Mouse (Mus musculus) right cerebral cortex, postnatal 36 days (tissue): ENCODE data around the gene Fcor.
A peak's percentile ranks its signal among the peaks of the same experiment; 100 is the strongest.

ENCODE experiments used
- DNase-seq, 2 experiments: peaks; one replicate each; pipeline ENCODE4 v3.0.0; 2022; ENCODE audit warnings: low spot score in 2 of 2, mixed read lengths in 1 of 2

Fcor gene

DNA sequence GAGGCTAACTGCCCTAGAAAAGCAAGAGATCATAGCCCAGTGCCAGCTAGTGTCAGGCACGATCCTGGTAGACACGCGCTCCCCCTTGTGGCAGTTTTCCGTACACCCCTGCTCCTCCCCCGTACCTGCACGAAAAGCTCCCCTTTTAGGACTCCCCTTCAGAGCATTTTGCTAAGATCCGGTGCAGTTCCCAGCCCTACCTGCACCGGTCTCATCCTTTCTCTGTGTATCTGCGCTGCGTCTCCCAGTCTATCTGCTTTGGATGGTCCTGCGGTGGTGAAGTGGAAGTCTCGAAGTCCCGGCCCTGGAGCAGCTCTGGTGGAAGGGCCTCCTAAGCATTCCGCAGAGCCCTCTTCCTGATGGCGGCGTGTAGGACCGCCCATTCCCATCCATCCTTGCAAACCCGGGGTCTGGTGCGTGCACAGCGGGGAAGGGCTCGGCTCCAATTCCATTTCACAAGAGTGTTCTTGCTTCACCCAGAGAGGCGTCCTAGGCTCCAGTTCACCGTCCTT is at the start of gene Fcor:
Gene Fcor (minus strand): TSS at position 383 of the 512 bp plus-strand sequence.
- peak; percentile 74 to 83 for DNase-seq

- no peak for DNase-seq
Observed at GRCm38 (mm10) chr8:3721041-3721440, 48.9 kb upstream of the Fcor start.

GRCm38 (mm10) chr8:3720551-3720950 is 48.4 kb upstream of the Fcor start, which contains the start of gene Clec4g:
TSS of gene Clec4g (minus strand) at chr8:3720651.
- DNase-seq: no peak

DNA sequence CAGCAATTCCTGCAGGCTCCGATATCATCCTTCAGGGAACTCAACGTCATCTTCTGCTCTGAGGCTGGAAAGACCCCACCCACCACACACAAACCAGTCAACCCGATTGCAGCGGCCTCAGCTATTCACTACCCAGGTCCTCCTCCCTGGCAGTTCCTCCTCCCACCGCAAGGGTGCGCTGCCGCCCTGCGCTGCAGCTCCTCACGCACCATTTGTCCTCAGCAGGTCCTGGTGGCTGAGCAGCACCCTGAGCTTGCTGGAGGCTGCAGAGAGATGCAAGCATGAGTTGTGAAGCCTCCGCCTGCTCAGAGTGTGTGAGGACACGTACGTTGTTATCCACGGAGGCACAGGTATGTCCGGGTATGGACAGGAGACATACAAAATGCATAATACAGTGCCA is 46.4 kb upstream of the Fcor start:
- peak; percentile 26 to 51 for DNase-seq

DNA sequence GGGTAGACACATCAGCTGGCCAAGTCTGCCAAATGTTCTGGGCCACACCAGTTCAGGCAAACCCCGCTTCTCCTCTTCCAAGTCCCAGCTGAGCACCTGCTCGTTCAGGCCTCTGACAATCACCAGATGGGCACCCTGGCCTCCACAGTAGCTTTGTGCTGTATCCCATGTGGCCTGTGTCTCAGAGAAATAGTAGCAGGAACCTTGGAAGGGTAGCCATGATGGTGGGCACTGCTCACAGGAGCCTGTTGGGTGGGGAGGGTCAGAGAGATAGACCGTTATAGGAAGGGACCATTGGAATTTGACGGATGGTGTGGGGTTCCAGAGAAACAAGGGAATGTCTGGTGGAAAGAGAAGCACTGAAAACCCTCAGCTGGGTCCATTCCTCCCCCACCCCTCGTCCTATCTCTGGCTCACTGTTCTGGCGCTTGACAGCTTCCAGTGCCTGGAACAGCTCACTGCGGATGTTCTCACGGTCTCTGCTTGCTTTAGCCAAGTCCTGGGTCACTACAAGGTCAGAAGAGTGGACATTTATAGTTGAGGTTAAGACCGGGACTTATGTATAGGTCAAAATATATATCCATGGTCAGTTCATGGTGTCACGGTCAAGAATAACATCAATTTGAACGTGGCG is 45.3 kb upstream of the Fcor start:
- DNase-seq: no peak

DNA sequence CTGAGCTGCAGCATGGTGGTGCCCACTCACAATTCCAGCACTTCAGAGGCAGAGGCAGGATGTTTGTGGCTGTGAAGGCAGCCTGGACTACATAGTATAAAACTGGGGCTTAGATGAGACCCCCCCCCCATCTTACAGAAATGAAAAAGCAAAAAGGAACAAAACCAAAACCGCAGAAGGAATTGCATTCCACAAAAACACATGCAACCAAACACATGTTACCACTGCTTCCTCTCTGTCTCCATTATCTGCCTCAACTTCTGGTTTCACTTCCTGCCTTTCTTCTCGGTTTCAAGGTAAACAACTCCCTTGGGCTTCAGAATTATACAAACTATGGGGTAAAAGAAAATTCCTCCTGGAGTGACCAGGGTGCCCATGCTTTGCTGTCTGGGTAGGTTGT is 39.5 kb upstream of the Fcor start:
- DNase-seq: no peak

DNA sequence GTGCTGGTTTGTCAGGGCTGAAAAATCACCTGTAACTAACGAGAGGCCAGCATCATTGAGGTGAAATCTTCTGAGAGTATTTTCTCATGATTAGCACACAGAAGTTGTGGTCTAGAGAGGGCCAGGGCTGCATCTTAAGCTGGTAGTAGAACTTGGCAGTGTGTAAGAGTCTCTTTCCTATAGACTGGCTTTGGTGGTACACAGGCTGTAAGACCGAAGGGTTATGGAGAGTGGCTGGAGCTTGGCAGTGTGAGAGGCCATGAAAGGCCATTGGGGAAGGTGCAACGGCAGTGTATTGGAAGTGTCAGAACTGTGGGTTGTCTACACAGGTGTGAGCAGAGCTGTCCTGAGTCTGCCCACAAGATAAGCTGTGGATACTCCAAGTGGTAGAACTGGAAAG is 38.1 kb upstream of the Fcor start:
- no peak for DNase-seq

- no peak for DNase-seq
Observed at GRCm38 (mm10) chr8:3707611-3708010, 35.4 kb upstream of the Fcor start.

GRCm38 (mm10) chr8:3705711-3706110 is 33.5 kb upstream of the Fcor start:
- DNase-seq: no peak

DNA sequence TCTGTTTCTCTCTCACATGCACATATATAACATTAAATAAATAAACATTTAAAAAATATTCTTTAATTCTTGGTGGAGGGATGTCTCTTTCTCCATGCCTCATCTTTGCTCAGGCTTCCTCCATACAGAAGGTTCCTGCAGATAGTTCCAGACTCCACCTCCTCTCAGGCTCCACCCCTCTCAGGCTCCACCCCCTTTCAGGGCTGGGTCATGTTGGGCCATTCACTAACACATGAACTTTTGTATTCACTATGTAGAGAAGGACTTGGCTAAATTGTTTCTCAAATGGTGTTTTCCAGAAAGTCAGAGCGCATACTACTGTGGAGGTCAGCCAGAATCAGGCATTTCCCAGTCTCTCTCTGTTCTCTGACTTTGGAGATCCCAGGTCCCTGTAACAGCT is 29.3 kb upstream of the Fcor start:
- DNase-seq: no peak

DNA sequence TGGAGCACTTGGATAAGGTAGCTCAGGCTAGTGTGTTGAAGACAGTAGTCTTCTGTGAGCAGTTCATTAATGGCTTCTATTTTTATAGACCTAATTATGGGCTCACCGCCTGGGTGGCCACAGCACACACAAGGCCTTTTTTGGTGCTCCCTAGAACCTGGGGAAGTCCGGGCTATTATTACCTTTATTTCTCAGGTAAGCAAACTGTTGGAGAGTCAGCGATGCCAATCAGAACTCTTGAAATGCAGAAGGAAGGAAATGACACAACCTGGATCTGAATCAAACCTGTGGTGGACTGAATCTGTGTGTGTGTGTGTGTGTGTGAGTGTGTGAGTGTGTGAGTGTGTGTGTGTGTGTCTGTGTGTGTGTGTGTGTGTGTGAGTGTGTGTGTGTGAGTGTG is 22.0 kb upstream of the Fcor start, which contains the start of gene Fcer2a:
Gene Fcer2a (minus strand): TSS at position 55 of the 400 bp plus-strand sequence.
- no peak for DNase-seq

DNA sequence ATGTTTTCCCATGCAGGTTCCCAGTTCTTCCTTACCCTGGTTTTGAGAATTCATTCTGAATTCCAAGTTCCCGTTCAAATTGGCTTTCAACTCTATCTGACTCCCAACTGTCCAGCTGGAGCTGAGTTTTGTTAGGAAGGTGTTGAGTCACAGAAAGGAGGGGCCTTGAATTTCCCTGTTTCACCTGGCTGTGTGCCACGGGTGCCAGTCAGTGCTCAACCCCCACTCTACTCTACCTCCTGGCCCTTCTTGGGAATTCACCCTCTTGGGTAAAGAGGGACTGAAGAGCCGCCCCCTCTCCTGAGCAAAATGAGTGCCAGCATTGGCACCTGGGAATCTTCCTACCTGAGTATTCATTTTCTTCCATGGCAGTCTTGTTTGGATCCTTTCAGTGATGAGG is 18.6 kb upstream of the Fcor start:
- DNase-seq: no peak

- no peak for DNase-seq
Observed at GRCm38 (mm10) chr8:3687537-3687936, 15.4 kb upstream of the Fcor start.

GRCm38 (mm10) chr8:3685422-3685821 is 13.3 kb upstream of the Fcor start:
- no peak for DNase-seq

DNA sequence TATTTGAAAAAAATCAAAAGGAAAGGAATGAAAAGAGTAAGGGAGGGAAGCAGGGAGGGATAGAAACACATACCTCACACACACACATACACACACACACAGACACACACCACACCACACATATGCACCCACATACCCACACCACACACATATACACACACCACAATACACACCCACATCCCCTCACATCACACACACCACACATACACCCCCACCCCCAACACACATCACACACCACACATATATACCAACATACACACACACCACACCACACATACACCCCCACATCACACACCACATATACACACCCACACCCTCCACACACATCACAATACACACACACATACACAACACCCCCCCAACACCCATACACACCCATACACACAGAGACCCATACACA is 12.4 kb upstream of the Fcor start:
- no peak for DNase-seq

DNA sequence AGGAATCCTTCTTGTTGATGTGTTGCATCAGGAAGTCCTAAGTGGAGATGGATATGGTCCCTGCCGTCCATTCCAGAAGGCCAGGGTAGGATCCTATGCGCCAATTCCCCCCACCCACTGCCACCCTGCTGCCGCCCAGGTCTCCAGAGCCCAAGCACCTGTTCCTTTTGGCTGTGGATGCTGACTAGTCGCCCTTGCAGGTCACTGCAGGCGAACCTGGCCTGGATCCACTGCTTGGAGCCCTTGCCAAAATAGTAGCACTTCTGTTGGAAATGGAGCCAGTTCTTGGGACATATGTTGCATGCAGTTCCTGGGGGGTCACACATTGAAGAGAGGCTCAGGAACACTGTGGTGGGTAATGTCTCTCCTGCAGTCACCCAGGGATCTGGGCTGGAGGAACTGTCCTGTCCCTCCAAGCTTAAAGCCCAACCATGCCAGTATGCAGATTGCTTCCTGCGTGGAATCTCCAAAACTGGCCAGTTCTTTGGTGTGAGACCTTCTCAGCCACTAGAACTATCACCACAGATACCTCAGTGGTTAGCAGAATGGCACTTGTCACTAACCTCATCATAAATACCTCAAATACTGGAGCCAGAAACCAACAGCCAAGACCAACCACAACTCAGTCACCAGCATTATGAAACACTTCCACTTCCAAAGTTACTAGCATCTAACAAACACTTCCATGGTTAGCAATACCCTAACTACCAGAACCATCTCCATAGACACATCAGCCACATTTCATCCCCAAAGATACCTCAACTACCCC is 11.4 kb upstream of the Fcor start:
- no peak for DNase-seq

DNA sequence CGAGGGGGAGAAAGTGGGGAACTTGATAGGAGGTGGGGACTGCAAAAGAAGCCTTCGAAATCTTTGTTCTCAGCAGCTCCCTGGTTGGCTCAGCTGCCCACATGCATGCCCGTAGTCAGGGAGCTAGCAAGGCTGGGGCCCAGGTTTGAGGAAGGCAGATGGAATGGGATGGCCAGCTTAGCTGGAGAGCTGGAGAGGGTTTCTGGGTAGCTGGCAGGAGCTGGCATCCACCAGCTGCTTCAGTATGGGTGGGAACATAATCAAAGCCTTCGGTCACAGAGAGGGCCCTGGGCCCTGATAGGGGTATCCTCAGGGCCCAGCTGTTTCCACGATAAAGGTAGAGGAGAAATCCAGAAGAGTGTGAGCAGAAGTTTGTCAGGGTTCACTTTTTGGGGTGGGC is 10.3 kb upstream of the Fcor start:
- DNase-seq: no peak

DNA sequence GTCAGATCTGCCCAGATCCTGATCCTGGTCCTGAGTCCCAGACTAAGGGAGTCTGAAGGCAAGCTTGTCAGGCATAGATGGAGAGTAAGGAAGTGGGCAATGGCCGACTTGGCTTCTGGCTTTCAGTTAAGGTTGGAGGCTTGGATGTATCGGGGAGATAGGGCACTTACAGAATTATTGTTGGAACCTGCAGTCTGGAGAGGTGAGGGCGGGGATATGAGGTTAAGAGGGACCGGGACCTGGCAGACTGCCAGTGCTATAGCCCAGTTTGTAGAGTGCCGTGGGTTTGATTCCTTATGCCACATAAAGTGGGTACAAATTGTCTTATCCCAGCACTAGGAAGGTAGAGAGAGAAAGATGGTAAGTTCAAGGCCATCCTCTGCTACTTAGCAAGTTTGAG is 7.5 kb upstream of the Fcor start:
- DNase-seq: no peak

DNA sequence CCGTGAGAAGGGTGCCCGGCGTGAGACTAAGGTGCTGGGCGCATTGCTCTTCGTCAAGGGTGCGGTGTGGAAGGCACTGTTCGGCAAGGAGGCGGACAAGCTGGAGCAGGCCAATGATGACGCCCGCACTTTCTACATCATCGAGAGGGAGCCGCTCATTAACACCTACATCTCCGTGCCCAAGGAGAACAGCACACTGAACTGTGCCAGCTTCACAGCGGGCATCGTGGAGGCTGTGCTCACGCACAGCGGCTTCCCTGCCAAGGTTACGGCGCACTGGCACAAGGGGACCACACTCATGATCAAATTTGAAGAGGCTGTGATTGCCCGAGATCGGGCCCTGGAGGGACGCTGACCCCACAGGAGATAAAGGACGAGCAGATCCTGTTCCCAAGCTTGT is 7.1 kb upstream of the Fcor start:
- no peak for DNase-seq

GRCm38 (mm10) chr8:3678831-3679230 is 6.7 kb upstream of the Fcor start:
- no peak for DNase-seq

- DNase-seq: no peak
Observed at GRCm38 (mm10) chr8:3676993-3677579, 4.9 kb upstream of the Fcor start.

DNA sequence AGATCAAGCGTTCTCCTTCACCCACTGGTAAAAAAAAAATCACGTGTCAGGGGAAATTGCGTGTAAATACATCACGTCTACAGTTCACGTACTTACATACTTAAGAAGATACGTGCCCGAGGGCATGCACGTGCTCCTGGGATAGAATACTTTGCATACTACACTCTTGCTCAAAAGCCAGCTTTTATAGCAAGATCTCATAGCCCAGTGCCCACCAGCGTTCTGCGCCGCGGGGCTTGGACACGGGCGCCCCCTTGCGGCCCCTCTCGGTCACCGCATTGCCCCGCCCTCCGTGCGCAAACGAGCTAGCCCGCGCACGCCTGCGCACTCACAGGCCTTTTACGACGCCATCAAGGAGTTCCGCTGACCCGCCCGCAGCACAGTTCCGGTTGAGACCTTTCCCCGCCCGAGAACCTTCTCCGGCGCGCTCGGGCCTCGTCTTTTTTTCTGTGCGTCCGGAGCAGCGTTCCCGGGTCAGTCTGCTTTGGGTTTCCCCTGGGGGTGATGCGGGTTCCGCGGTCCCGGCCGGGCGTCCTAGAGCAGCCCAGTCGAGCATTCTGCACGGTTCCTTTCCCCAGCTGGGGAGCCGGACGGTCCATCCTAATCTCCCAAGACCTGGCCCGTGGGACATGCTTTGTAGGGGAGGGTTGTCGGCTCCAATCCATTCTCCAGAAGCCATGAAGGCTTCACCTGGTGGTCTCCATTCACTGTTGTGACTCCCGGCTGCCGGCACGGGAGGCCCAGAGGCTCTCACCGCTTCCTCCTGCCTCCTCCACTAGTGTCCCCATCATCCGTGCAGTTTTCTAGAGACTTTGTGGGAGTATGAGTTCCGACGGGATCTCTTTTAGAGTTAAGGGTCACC is 4.2 kb upstream of the Fcor start, which contains the start of gene Trappc5:
Gene Trappc5 (plus strand): TSS at position 169 of the 862 bp plus-strand sequence.
- DNase-seq: peak; percentile 90 to 91
